Comparison of ENCODE assay signal across 11 mouse cellular contexts in the genomic region with DNA sequence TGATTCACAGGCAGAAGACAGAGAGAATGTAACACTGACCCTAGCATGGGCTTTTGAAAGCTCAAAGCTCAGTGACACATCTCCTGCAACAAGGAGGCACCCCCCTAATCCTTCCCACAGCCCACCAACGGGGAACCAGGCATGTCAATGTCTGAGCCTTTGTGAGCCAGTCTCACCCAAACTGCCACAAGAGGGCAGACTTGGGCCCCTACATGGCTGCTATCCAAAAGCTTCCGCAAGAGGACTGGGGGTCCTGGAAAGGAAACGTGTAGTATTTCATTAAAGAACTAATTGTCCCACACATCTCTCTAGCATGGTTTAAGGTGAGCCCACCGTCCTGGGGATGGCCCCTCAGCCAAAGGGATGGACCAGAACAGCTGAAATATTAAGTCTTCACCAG. TPM values are rescaled to one million over a fixed set of nuclear protein-coding genes. Genes with fewer than 3 reads are reported as not detected.
DNase-seq lines count a peak whose midpoint lies in the region; ATAC-seq and TF ChIP-seq lines count a peak whose summit lies in the region.
"Had no signal": no experiment of that assay in that cellular context is flagged by ENCODE, and none has a peak within 500 bp of the region (broad histone marks: within the 10 kb centered on the region; RNA-seq: fewer than 3 reads in every experiment).

No protein-coding gene starts in this region.

- H3K4me2 ChIP-seq in hindbrain, postnatal 0 days (ENCODE audit: low read depth, low read length), result no peak overlapping the region

- no peak for DNase-seq in heart, adult 2 months
- no peak for DNase-seq in heart, adult 8-10 months (ENCODE audit: low spot score)
- DNase-seq in right cerebral cortex, postnatal 4 days, result peak; percentile 39
- no peak for DNase-seq in right cerebral cortex, postnatal 36 days (ENCODE audit: low spot score in 2 of 2)
- peak; percentile 70 for DNase-seq in hindbrain, postnatal 0 days (ENCODE audit: low spot score)
- DNase-seq in thymus, postnatal 14 days, result peak; percentile 58
- no peak for DNase-seq in ovary, postnatal 14 days (ENCODE audit: low spot score)
- DNase-seq in ovary, postnatal 10 days (ENCODE audit: low spot score), result no peak

- H3K4me1 ChIP-seq in heart, adult 2 months (ENCODE audit: control insufficient read depth, insufficient read depth, low read length), result no peaks in the 10 kb centered on the region
- no peaks in the 10 kb centered on the region for H3K4me1 ChIP-seq in hindbrain, postnatal 0 days (ENCODE audit: insufficient read depth, low read length)

- no peaks in the 10 kb centered on the region for H3K9me3 ChIP-seq in hindbrain, postnatal 0 days (ENCODE audit: low read length)

- no peak for TF ChIP-seq POLR2A in heart, adult 2 months (IDR thresholded peaks at IDR 0.05; ENCODE audit: insufficient read depth, low read depth, low read length)

- H3K27ac ChIP-seq in heart, adult 2 months, result no peak overlapping the region
- H3K27ac ChIP-seq in hindbrain, postnatal 0 days, result no peak overlapping the region

- H3K79me2 ChIP-seq in heart, adult 2 months (replicated peaks; ENCODE audit: control insufficient read depth, insufficient read depth, low read length), result no peaks in the 10 kb centered on the region

- TF ChIP-seq CTCF in heart, adult 2 months (IDR thresholded peaks at IDR 0.05), result peak; percentile 65
- peak; percentile 66 for TF ChIP-seq CTCF in hindbrain, postnatal 0 days (IDR thresholded peaks at IDR 0.05; ENCODE audit: low read depth)

- H3K27me3 ChIP-seq in heart, adult 2 months (ENCODE audit: control insufficient read depth, insufficient read depth, low read length), result no peaks in the 10 kb centered on the region
- H3K27me3 ChIP-seq in hindbrain, postnatal 0 days (ENCODE audit: insufficient read depth, low read length), result no peaks in the 10 kb centered on the region

- intact Hi-C loops in heart, adult 2 months (cut with DNase I), result no loop called here

- no peak overlapping the region for H3K4me3 ChIP-seq in heart, adult 2 months
- H3K4me3 ChIP-seq in hindbrain, postnatal 0 days (ENCODE audit: low read length), result no peak overlapping the region

- 0 out of 2 replicates have a peak, but pooled peaks have one; percentile 10 for ATAC-seq in hindbrain, postnatal 0 days

- no peak for TF ChIP-seq EP300 in heart, adult 2 months (IDR thresholded peaks at IDR 0.05; ENCODE audit: insufficient read depth, low read depth, low read length)

- H3K9ac ChIP-seq in heart, adult 2 months (ENCODE audit: low read depth, low read length), result no peak overlapping the region
- no peak overlapping the region for H3K9ac ChIP-seq in hindbrain, postnatal 0 days (replicated peaks; ENCODE audit: low read length)

- H3K36me3 ChIP-seq in heart, adult 2 months (ENCODE audit: control insufficient read depth, insufficient read depth, low read length), result no peaks in the 10 kb centered on the region
- H3K36me3 ChIP-seq in hindbrain, postnatal 0 days (ENCODE audit: insufficient read depth, low read length), result no peaks in the 10 kb centered on the region

- 8% methylated on average over 4 of the region's 4 CpGs for WGBS in heart, adult 2 months
- WGBS in hindbrain, postnatal 0 days, result 9% methylated on average over 4 of the region's 4 CpGs

RNA-seq across cellular contexts. Expression of a gene that starts 6.6 kb away (rescaled TPM):
- total RNA-seq in heart, adult 2 months (2021), result 1 to 10 TPM; 3.9 to 4.3 TPM
- polyA plus RNA-seq in heart, adult 2 months (2012; rRNA removed), result 16.4 and 21.2 TPM in 2 replicates
- total RNA-seq in heart, adult 8-10 months (2022), result 1 to 10 TPM; 3.4 to 6.0 (median 4.8) TPM
- 22.8 and 26.0 TPM in 2 replicates for total RNA-seq in hindbrain, postnatal 0 days (2014; rRNA removed)
- 32.7 and 34.1 TPM in 2 replicates for polyA plus RNA-seq in hindbrain, postnatal 0 days (2015; fragmentation: Nextera tagmentation; extraction: Ambion mirVana)

RNA-seq across cellular contexts. Expression of a gene that starts 17.7 kb away (rescaled TPM):
- total RNA-seq in heart, adult 2 months (2021), result 1 to 10 TPM; 3.9 to 4.0 TPM
- 4.0 and 5.4 TPM in 2 replicates for polyA plus RNA-seq in heart, adult 2 months (2012; rRNA removed)
- total RNA-seq in heart, adult 8-10 months (2022), result 1 to 10 TPM; 3.7 to 5.7 (median 4.8) TPM
- 10.9 and 12.1 TPM in 2 replicates for total RNA-seq in hindbrain, postnatal 0 days (2014; rRNA removed)
- polyA plus RNA-seq in hindbrain, postnatal 0 days (2015; fragmentation: Nextera tagmentation; extraction: Ambion mirVana), result 10.9 and 11.1 TPM in 2 replicates

RNA-seq across cellular contexts. Expression of a gene that starts 26.2 kb away (rescaled TPM):
- total RNA-seq in heart, adult 2 months (2021), result 1 to 10 TPM; 5.9 to 6.7 TPM
- polyA plus RNA-seq in heart, adult 2 months (2012; rRNA removed), result 11.9 and 18.8 TPM in 2 replicates
- total RNA-seq in heart, adult 8-10 months (2022), result 1 to 10 TPM; 7.0 to 7.4 (median 7.1) TPM
- total RNA-seq in hindbrain, postnatal 0 days (2014; rRNA removed), result 45.4 and 57.4 TPM in 2 replicates
- polyA plus RNA-seq in hindbrain, postnatal 0 days (2015; fragmentation: Nextera tagmentation; extraction: Ambion mirVana), result 36.8 and 44.1 TPM in 2 replicates

RNA-seq across cellular contexts. Expression of a gene that starts 36.6 kb away (rescaled TPM):
- 100 to 1,000 TPM; 101 to 113 TPM for total RNA-seq in heart, adult 2 months (2021)
- 69.6 and 69.9 TPM in 2 replicates for polyA plus RNA-seq in heart, adult 2 months (2012; rRNA removed)
- total RNA-seq in heart, adult 8-10 months (2022), result 100 to 1,000 TPM; 106 to 121 (median 110) TPM
- total RNA-seq in hindbrain, postnatal 0 days (2014; rRNA removed), result 76.1 and 79.5 TPM in 2 replicates
- 225 and 236 TPM in 2 replicates for polyA plus RNA-seq in hindbrain, postnatal 0 days (2015; fragmentation: Nextera tagmentation; extraction: Ambion mirVana)

RNA-seq across cellular contexts. Expression of a gene that starts 43.5 kb away (rescaled TPM):
- not detected for total RNA-seq in heart, adult 2 months (2021)
- not detected in 2 replicates for polyA plus RNA-seq in heart, adult 2 months (2012; rRNA removed)
- total RNA-seq in heart, adult 8-10 months (2022), result not detected
- not detected in 2 replicates for total RNA-seq in hindbrain, postnatal 0 days (2014; rRNA removed)
- not detected in 2 replicates for polyA plus RNA-seq in hindbrain, postnatal 0 days (2015; fragmentation: Nextera tagmentation; extraction: Ambion mirVana)
- total RNA-seq: adrenal gland, adult 18-20 months; heart, postnatal 14 days; neutrophil, adult 5-6 weeks had no signal

Comparison
In these comparisons a context has a peak if more than half of its experiments do, and no peak if none do; other contexts are left out.
1. DNase-seq: peak in right cerebral cortex, postnatal 4 days (single experiment), hindbrain, postnatal 0 days (single experiment) and thymus, postnatal 14 days (single experiment); none in heart, adult 2 months (0 of 2), heart, adult 8-10 months (single experiment), right cerebral cortex, postnatal 36 days (0 of 2), ovary, postnatal 14 days (single experiment) and ovary, postnatal 10 days (single experiment).